Mouse (Mus musculus): Measurements from ENCODE around the gene Efcab2.

Efcab2 gene

DNA sequence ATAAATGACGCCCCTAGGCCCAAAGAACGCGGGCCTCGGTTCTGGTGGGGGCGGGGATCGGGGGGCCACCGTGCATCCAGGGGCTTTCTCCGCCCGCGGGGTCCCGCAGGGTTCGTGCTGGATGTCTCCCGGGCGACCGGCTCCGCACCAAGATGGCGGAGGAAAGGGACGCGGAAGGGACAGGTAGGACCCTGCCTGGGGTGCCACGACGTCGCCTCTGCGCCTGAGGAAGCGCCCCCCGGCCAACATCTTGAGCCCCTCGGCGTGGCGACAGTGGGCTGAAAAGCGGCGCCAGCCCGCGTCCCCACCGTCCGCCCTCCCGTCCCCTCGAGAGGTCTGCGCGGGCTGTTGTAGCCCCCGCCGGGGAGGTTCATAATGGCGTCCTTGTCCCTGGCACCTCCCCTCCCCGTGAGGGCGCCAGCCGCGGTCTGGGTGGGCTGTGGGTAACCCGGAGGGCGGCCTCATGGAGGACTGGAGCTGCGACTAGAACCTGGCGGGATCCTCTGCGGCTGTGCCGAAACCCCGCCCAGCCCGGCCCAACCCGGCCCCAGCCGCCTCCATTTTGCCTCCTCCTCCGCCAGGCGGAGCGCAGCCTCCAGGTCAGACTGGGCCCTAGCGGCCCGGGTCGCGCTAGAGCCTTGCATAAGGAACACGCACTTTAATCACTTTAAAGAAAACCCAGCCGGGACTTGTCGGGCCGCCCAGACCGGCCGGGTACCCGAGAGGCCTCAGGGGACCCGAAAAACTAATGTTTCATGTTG, at the start of gene Efcab2:
TSS of gene Efcab2 (plus strand) at position 135 of the 761 bp plus-strand sequence.
- DNase-seq (ENCODE audit: low spot score in 2 of 2) = peak; percentile 90 to 92

DNA sequence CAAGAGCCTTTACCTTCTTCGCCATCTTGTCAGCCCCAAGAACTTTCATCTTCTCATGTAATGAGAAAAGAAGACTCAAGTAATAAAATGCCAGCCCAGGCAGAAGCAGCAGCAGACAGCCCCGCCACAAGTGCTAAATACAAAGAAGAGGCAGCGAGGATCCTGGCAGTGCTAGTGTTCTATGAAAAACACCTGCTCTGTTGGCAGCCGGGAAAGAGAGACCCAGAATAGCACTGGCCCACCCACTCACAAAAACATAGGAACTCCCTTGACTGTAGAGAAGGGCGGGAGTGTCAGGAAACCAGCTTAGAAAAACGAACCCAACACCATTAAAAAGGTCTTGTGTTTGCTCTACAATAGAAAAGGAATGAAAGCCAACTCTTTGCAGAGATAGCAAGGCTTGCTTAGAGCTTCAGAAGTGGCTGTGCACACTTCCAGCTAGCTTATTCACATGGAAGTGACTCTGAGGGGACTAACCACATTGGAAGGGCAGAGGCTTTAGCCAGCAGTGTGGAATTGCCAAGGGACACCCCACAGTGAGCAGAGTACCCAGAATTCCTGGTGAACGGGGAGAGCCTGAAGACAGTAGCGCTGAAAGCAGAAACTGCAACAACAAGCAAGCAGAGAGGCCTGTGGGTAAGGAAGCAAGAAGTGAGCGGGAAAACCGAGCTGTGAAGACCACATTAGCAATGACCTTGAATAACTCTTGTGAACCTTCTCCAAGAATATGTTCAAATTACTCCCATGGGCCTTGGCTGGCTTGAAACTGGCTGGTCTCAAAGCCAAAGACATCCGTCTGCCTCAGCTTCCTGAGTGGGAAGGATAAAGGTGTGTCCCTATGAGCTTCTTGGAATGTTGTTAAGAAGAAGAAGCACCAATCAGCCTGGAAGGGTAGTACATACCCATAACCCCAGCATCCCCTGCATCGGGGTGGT, 47.8 kb upstream of the Efcab2 start:
- peak; percentile 29 to 41 for DNase-seq (ENCODE audit: low spot score in 2 of 2)

DNA sequence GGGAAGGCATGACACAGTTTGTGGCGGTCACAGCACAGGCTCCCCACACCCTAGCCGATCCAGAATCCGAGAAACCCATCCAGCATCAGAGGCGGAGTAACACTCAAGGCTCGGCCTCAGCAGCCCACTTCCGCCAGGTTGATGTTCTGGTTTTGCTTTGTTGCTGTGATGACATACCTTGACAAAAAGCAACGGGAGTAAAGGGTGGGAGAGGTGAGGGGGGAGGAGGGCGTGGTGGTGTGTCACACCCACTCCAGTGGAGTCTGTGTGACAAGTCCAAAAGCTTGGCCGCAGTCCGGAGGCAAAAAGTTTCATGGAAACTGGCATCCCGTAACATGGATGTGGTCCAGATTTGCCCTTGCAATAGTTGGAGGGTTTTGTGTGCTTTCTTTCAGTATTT, 45.6 kb upstream of the Efcab2 start:
- DNase-seq (ENCODE audit: low spot score in 2 of 2) = no peak

DNA sequence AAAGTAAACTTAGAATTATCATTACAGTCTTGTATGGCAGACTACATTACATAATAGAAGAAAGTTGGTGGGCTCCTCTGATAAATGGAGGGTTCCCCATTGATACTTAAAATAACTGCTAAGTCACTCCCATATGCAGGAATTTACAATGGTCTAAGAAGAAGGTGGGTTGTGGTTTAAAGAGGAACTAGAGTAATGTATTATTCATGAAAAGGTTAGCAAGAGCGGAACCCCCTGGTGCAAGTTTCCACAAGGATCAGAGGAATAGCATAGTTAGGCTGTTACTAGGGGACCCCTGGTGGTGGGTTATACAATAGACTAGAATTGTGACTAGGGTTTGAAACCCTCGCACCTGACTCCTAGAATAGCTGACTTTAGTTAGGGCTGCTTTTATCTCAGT, 45.2 kb upstream of the Efcab2 start:
- no peak for DNase-seq (ENCODE audit: low spot score in 2 of 2)

DNA sequence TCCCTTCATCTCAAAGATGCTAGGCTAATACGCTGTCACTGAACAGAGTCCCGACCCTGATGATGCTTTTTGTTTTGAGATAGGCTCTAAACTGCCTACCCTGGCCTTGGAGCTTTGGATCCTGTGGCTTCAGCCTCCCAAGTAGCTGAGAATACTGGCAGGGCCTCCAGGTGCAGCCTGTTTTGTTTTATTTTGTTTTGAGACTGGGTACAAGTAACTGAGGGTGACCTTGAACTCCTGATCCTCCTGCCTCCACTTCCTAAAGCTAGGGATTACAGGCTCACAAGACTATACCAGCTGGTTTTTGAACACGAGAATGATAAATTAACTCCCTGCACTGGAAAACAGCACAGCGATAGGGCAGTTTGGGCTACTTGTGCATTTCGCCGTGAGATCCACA, 40.7 kb upstream of the Efcab2 start:
- no peak for DNase-seq (ENCODE audit: low spot score in 2 of 2)

DNA sequence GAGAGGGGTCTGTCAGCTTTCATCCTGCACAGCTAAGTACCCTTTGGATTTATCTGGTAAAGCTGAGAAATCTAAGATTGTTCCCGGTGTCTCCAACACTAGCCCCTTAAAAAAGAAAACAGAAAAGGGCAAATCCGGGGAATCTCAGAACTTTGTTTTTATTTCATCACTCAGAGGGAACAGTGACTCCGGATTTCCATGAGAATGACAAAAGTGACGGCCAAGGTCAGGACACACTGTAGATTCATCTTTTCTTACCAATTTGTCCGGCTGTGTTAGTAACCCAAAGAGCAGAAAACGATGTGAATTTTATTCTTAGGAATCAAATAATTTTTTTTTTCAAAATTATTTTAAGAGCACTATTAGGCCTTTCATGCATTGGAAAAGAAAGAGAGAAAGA, 37.8 kb upstream of the Efcab2 start:
- DNase-seq (ENCODE audit: low spot score in 2 of 2) = no peak

DNA sequence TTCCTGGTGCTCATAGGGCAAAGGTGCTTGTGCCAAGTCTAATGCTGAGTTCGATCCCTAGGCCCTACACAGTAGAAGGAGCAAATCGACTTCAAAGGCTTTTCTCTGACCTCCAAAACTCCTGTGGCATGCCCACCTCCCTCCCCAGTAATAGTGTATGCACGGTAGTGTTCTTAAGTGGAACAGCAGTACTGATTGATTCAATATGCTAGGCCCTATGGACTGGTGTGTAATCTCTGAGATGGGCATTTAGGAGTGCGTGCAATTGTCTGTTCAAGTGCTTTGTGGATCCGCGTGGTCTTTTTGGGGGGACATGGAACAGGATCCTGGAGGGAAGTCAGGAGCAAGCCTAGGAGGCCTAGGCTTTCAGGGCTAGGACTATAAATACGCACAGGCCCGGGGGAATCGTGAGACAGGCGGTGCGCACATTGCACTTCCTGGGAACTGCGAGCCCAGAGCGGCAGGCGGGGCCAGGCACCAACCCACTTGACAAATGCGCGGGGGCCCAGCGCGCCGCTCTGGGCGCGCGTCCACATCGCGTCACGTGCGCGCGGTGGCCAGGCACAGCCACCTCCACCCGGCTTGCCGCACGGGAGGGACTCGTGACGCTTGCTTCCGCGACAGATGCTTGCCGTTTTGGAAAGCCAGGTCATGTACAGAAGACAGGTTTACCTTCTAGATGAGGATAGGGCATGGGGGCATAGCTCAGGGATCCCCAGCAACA, 37.2 kb upstream of the Efcab2 start:
- peak; percentile 96 to 97 for DNase-seq (ENCODE audit: low spot score in 2 of 2)

DNA sequence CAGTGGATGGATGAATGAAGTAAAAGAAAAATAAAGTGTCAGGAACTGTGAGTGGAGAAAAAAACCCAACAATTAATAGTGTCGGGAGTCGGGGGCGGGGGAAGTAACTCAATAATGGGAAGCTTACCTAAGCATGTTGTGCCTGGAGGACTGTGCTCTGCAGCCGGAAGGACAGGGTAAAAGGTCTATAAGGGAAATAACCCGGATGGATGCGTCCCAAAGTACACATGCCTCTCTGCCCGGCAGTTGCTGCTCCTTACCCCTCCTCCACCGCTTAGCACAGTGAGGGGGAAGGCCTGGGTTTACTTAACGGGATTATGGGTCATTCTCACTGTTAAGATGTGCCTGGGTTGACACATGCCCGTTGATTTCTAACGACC, 36.6 kb upstream of the Efcab2 start:
- peak in 1 of 2 experiments; percentile 58 for DNase-seq (ENCODE audit: low spot score in 2 of 2)

DNA sequence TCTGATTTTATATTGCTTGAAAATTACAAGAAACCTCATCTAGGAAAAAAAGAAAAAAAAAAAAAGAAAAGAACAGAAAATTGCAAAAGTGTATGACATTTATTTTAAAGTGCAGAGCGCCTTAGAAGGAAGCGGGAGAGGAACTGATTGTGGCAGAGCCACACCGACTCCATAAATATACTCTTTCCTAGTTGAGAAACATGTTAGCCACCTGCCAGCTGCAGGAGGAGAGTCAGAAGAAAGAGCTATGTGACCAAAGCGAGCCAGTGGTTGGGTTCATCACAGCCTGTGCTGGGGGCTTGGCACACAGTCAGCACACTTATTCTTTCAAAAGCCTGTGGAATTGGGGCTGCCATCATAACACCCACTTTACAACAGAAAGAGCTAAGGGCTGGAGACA, 33.2 kb upstream of the Efcab2 start:
- no peak for DNase-seq (ENCODE audit: low spot score in 2 of 2)

DNA sequence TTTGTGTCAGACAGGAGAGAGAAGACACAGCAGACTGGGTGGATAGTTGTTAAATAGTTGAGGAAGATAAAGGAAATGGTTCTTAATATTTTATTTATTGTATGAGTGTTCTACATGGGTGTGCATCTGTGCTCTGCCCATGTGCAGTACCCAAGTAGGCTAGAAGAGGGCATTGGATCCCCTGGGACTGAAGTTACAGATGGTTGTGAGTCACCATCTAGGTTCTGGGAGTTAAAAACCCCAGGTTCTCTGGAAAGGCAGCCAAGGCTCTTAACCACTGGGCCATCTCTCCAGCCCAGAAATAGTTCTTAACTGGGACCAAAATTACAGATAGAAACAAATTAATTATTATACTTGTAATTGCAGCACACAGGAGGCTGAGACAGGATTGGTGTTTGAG, 30.5 kb upstream of the Efcab2 start:
- no peak for DNase-seq (ENCODE audit: low spot score in 2 of 2)

DNA sequence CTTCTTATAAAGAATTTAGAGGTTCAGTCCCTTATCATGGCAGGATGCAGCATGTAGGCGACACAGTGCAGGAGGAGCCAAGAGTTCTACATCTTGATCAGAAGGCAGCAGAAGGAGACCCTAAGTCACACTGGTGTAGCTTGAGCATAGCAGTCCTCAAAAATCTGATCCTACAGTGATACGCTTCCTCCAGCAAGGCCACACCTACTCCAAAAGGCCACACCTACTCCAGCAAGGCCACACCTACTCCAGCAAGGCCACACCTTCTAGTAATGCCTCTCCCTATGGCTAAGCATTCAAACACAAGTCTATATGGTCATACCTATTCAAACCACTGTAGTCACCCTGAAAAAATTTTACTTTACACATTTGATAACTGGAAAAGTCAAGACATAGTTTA, 29.8 kb upstream of the Efcab2 start:
- no peak for DNase-seq (ENCODE audit: low spot score in 2 of 2)

DNA sequence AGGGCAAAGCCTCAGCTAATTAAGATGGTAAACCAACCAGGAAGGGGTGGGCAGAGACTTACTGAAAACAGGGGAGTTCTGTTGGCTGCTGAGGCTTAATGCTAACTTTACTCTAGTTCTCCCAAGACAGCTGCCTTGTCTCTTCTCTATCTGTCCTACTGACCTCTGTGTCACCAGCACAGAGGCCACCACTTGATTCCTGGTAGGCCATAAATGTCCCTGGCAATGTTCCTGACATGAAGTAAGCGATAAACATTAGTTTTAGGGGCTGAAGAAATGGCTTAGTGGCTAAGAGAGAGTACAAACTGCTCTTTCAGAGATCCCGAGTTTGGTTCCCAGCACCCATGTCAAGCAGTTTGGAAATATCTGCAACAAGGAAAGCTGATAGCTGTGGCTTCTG, 29.0 kb upstream of the Efcab2 start:
- no peak for DNase-seq (ENCODE audit: low spot score in 2 of 2)

DNA sequence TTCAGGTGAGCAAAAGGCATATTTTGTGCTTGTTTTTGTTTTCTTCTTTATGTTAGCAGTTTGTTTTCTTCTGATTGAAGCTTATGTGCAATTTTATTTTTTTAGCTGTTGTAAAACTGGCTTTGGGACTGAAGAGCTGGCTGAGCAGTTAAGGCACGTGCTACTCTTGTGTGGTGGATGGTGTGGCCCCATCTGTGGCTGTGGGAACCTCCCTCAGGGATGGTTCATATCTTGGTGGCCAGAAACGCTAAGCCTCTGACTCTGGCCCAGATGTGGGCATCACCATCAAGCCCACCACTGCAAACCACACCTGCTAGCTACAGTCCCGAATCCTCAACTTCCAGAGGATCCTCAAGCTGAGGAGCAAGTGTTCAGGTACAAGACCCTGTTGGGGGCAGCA, 27.8 kb upstream of the Efcab2 start:
- no peak for DNase-seq (ENCODE audit: low spot score in 2 of 2)

DNA sequence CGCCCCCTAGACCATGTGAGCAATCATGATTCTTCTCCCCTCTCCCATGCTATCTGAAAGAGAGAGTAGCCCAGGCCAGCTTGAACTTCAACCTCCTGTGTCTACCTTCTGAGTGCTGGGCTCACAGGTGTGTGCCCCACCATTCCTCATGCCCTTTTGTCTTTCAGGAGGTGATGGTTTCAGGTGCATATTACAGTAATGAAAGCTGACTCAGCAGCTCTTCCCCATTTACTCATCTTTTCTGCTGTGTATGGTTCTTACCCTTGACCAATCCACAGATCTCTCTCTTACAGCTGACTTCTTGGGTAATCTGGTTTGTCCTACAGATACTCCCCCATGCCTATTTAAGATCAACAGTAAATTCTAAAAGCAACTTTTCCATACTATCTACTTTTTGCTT, 26.7 kb upstream of the Efcab2 start:
- no peak for DNase-seq (ENCODE audit: low spot score in 2 of 2)

DNA sequence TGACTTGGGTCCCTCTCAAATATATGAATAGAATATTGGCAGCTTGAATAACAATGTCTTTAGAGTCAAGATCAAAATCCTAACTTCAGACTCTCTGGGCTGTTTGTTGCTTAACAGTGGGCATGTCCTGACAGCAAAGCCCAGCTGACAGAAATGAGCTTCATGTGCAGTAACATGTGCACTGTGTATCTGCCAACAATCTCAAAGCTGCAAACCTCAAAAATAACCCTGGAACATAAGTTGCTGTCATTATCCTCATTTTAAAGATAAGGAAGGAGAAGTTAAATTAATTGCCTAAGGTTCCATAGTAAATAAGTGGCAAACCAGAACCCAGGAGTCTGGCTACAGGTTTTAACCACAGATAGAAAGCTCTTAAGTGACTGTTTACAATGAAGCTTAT, 23.7 kb upstream of the Efcab2 start:
- no peak for DNase-seq (ENCODE audit: low spot score in 2 of 2)

DNA sequence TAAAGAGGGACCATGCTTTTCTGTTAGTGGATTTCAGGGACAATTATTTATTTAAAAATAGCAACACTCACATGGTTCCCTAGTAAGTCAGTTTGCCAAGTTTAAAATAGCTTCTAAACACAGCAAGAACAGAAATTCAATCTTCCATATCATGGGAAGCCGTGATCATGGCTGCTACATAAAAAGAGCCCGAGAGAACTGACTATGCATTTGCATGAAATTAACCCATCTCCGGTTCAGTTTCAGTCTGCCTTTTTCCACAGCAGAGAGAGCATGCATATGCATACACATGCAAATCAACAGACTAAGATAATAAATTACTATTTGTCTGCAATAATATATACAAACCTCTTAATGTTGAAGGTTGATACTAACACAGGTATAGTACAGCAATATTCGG, 17.1 kb upstream of the Efcab2 start:
- no peak for DNase-seq (ENCODE audit: low spot score in 2 of 2)

DNA sequence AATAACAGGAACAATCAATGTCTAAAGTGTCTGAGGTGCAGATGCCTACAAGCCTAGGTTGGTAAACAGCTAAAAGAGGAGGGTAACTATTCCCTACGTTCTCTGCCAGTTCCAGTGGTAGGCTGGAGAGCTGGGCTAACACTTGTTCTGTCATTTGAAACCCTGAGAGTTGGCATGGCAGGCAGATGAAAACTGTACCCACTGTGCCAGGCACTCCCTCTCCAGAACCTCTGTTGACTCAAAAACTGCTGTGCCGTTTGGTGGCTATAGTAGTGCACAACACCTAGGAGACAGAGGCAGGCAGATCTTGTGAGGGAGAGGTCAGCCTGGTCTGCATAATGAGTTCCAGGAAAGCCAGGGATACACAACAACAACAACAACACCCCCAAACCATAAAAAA, 16.5 kb upstream of the Efcab2 start:
- DNase-seq (ENCODE audit: low spot score in 2 of 2) = peak; percentile 36 to 41

DNA sequence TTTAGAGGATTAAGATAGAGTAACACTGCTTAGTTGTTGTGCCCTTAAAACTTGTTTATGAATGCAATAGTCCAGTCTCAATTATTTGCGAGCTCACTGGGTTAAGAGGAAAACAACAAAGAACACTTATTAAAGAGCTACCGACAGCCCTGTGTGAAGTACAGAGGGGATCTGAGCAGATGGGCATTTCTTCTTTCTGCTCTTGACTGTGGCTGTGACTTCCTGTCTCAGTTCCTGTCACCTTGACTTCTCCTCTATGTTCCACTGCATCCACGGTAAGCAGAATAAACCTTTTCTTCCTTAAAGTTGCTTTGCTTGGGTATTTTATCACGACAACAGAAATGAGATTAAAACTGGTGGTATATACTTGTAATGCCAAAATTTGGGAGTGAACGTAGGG, 12.9 kb upstream of the Efcab2 start:
- no peak for DNase-seq (ENCODE audit: low spot score in 2 of 2)

DNA sequence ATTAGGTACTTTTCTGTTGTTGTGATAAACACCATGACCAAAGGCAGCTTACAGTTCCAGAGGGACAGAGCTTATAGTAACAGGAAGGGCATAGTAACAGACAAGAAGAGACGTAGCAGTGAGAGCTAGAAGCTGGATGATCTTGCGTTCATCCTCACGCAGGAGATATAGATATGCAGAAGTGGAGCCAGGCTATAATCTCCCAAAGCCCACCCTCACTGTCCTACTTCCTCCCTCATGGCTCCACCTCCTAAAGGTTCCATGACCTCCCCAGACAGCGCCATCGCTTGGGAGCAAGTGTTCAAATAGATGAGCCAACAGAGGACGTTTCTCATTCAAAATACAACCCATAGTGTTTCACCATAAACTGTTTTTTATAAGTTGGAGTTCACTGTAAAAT, 10.8 kb upstream of the Efcab2 start:
- DNase-seq (ENCODE audit: low spot score in 2 of 2) = no peak

DNA sequence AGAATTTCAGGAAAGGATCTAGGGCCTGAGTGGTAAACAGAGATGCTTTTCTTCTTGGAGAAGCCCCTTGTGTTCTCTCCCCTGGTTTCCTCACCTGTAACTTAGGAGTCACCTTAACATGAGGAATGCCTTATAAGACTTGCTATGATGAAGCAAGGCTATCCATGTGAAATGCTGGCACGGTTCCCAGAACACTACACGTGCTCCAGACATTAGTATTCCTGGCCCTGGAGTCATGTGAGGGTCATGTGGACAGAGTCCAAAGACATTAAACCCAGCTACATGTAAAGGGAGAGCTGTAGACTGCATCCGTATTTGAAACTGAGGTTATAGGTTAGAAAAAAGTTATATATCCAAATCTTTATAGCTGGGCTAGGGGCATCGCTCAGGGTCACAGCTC, 9.5 kb upstream of the Efcab2 start:
- DNase-seq (ENCODE audit: low spot score in 2 of 2) = peak; percentile 15 to 44

DNA sequence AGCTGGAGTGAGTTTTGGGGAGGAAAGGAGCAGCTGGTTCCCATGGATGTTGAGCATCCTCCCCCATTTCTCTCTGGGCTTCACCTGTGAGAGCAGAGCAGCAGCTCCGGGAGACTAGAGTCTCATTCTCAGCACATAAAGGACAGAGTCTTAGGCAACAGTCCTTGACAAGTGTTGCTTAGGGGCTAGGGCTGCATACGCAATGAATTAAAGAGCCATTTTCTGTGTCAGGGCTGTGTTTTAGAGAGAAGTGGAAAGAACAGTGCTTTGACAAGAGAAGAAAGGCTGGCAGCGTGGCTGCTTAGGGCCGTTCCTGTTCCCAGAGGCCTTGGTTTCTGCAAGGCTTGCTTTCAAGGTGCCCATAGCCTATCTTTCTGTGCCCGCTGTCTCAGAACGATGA, 6.0 kb upstream of the Efcab2 start:
- no peak for DNase-seq (ENCODE audit: low spot score in 2 of 2)

DNA sequence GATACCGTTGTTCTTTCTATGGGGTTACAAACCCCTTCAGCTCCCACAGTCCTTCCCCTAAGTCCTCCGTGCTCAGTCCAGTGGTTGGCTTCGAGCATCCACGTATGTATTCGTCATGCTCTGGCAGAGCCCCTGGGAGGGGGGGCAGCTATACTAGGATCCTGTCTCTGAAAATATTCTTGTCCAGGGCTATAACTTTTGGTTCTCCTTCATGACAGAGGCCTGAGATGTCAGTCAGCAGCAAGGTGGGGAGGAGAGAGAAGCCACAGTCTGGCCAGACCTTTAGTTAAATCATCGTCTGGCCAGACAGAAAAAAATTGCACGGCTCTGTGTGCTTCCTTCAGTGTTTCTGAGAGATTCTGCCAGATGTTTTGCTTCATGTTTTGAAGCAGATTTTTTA, 5.2 kb upstream of the Efcab2 start:
- no peak for DNase-seq (ENCODE audit: low spot score in 2 of 2)

All from heart, adult 9 months (tissue).